In the genomic region with DNA sequence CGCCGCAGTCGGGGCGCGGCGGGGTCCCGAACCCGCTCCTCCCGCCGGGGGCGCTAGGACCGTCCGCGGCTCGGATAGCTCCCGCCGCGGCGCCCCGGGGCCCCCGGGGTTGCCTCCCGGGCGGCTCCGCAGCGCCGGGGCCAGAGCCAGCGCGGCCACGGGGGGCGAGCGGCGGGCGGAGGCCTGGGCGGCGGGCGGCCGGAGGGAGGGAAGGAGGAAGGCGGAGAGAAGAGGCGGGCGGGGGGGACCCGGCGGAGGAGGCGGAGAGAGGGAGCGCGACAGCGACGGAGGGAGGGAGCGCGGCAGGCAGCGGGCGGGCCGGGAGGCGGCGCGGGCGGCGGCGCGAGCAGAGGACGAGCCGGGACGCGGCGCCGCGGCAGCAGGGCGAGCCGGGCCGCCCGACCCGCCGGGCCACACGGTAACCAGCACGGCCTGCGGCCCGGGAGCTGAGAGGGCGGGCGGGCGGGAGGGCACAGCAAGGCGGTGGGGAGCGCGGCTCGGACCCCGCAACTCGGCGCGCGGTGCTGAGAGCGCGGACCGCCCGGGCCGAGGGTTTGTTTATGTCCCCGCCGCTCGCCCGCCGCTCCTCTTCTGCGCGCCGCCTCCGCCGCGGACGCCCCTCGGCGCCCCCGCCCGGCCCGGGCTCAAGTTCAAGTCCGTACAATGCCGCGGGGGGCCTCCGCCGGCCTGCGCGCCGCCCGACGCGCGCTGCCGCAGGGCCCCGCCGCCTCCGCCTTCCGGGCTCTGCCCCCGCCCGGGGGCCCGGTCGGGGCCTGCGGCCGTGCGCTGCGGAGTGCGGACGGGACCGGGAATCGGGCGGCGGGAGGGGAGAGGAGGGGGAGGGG, we compare ENCODE assay signal across 8 mouse cellular contexts. TPM values are rescaled to one million over a fixed set of nuclear protein-coding genes. Genes with fewer than 3 reads are reported as not detected.
DNase-seq lines count a peak whose midpoint lies in the region; ATAC-seq and TF ChIP-seq lines count a peak whose summit lies in the region.

No protein-coding gene starts in this region.

- H3K4me1 ChIP-seq in CH12.LX (ENCODE audit: control insufficient read depth in 1 of 2, insufficient read depth in 2 of 2): peaks cover 21 to 51% of the 10 kb centered on the region in 2 experiments
- H3K4me1 ChIP-seq in embryonic facial prominence, embryonic 15.5 days: peaks cover 45% of the 10 kb centered on the region
- H3K4me1 ChIP-seq in heart, postnatal 0 days (ENCODE audit: control insufficient read depth, insufficient read depth): peaks cover 35% of the 10 kb centered on the region

- H3K9ac ChIP-seq in CH12.LX (ENCODE audit: insufficient read depth, low read depth): peak overlapping the region; percentile 88
- peak overlapping the region; percentile 85 for H3K9ac ChIP-seq in embryonic facial prominence, embryonic 15.5 days
- H3K9ac ChIP-seq in heart, postnatal 0 days (replicated peaks; ENCODE audit: low read depth, low read length): peak overlapping the region; percentile 95

- no peak for TF ChIP-seq POLR2A in CH12.LX (IDR thresholded peaks at IDR 0.05; ENCODE audit: low read depth, low read length)

- H3K27me3 ChIP-seq in CH12.LX (replicated peaks): peaks cover 8% of the 10 kb centered on the region
- no peaks in the 10 kb centered on the region for H3K27me3 ChIP-seq in embryonic facial prominence, embryonic 15.5 days
- H3K27me3 ChIP-seq in heart, postnatal 0 days (ENCODE audit: control insufficient read depth, insufficient read depth, low read length): no peaks in the 10 kb centered on the region

- ATAC-seq in embryonic facial prominence, embryonic 15.5 days (ENCODE audit: insufficient number of reproducible peaks, low FRiP score, low TSS enrichment, low read depth): peak; percentile 68
- peak; percentile 55 for ATAC-seq in heart, postnatal 0 days (ENCODE audit: insufficient read depth, low read depth)
- ATAC-seq in monocyte, adult 5-6 weeks (replicated peaks; ENCODE audit: insufficient number of reproducible peaks, low FRiP score, low TSS enrichment, poor library complexity, severe bottlenecking): no peak

- no peak overlapping the region; the same call in 1 of the 2 replicates for H3K27ac ChIP-seq in CH12.LX (ENCODE audit: insufficient read depth, low read depth)
- H3K27ac ChIP-seq in embryonic facial prominence, embryonic 15.5 days (replicated peaks): peak overlapping the region; percentile 94
- H3K27ac ChIP-seq in heart, postnatal 0 days (ENCODE audit: low read depth): peak overlapping the region; percentile 96

- TF ChIP-seq EP300 in CH12.LX (IDR thresholded peaks at IDR 0.05; ENCODE audit: low read length): no peak
- TF ChIP-seq EP300 in heart, postnatal 0 days (IDR thresholded peaks at IDR 0.05; ENCODE audit: low read depth): no peak

- no peaks in the 10 kb centered on the region; the same call in 1 of the 2 replicates for H3K79me2 ChIP-seq in CH12.LX (replicated peaks; ENCODE audit: control insufficient read depth, extremely low read depth, insufficient read depth, poor library complexity, severe bottlenecking)

- peaks cover 0 to 15% of the 10 kb centered on the region in 2 experiments for H3K36me3 ChIP-seq in CH12.LX (replicated peaks in 1 of 2; ENCODE audit: control insufficient read depth in 1 of 2, insufficient read depth in 1 of 2, low read length in 1 of 2)
- H3K36me3 ChIP-seq in embryonic facial prominence, embryonic 15.5 days: no peaks in the 10 kb centered on the region
- H3K36me3 ChIP-seq in heart, postnatal 0 days (replicated peaks; ENCODE audit: control insufficient read depth, insufficient read depth, low read length): no peaks in the 10 kb centered on the region

- H3K9me3 ChIP-seq in CH12.LX (replicated peaks; ENCODE audit: low read length): no peaks in the 10 kb centered on the region
- no peaks in the 10 kb centered on the region for H3K9me3 ChIP-seq in embryonic facial prominence, embryonic 15.5 days (replicated peaks)
- H3K9me3 ChIP-seq in heart, postnatal 0 days (replicated peaks; ENCODE audit: control insufficient read depth, low read length): no peaks in the 10 kb centered on the region

- peak overlapping the region; percentile 46; the same call in 1 of the 2 replicates for H3K4me2 ChIP-seq in CH12.LX (ENCODE audit: insufficient read depth, low read depth, poor library complexity, severe bottlenecking)
- H3K4me2 ChIP-seq in embryonic facial prominence, embryonic 15.5 days (replicated peaks): peak overlapping the region; percentile 73
- H3K4me2 ChIP-seq in heart, postnatal 0 days (ENCODE audit: low read depth, low read length): peak overlapping the region; percentile 88

- no peak for TF ChIP-seq RAD21 in CH12.LX (IDR thresholded peaks at IDR 0.05; ENCODE audit: low read depth, low read length)

- in situ Hi-C loops in CH12.LX (cut with MboI; ENCODE audit: low pct_ligation_motif_present, low pct_unique_long_range_greater_than_20kb, low sequenced_read_pairs): no loop called here

- no peak for DNase-seq in CH12.LX (ENCODE audit: extremely low read depth)
- peak; percentile 89 to 92 for DNase-seq in adrenal gland, postnatal 36 days
- peak; percentile 61 for DNase-seq in heart, postnatal 0 days (ENCODE audit: low spot score)
- peak; percentile 83 to 93 for DNase-seq in kidney, postnatal 25 days
- DNase-seq in lung, postnatal 10 days: peak; percentile 86
- peak; percentile 59 for DNase-seq in retina, postnatal 7 days (ENCODE audit: low read depth, low spot score)

- peak overlapping the region; percentile 42 to 81 (median 70) for H3K4me3 ChIP-seq in CH12.LX (replicated peaks in 1 of 3; ENCODE audit: low read depth in 2 of 3, low read length in 2 of 3, poor library complexity in 1 of 3)
- H3K4me3 ChIP-seq in embryonic facial prominence, embryonic 15.5 days (replicated peaks): peak overlapping the region; percentile 71
- H3K4me3 ChIP-seq in heart, postnatal 0 days (ENCODE audit: low read depth, low read length): peak overlapping the region; percentile 97

- no peak for TF ChIP-seq CTCF in CH12.LX (conservative IDR thresholded peaks at IDR 0.05 in 1 of 2, IDR thresholded peaks at IDR 0.05 in 1 of 2; ENCODE audit: low read depth in 2 of 2, low read length in 2 of 2)
- TF ChIP-seq CTCF in heart, postnatal 0 days (IDR thresholded peaks at IDR 0.05; ENCODE audit: low read depth): no peak

- WGBS in embryonic facial prominence, embryonic 15.5 days: 0% methylated on average over 71 of the region's 141 CpGs
- under 1% methylated on average over 40 of the region's 141 CpGs for WGBS in heart, postnatal 0 days

- dilution Hi-C loops in CH12.LX (cut with MboI; ENCODE audit: extremely low pct_ligation_motif_present, extremely low pct_unique_long_range_greater_than_20kb, low sequenced_read_pairs): no loop called here

TF ChIP-seq in CH12.LX, 34 proteins besides CTCF, POLR2A, EP300 and RAD21:
- TF ChIP-seq UBTF (IDR thresholded peaks at IDR 0.05; ENCODE audit: low read depth, low read length) (peak; percentile 9; the same call in 1 of the 2 replicates), MYC (IDR thresholded peaks at IDR 0.05; ENCODE audit: low read depth, low read length) (no peak)

RNA-seq across cellular contexts. Expression of a gene that starts 1.1 kb away (rescaled TPM):
- total RNA-seq in CH12.LX (2012; rRNA removed): 21.2 and 23.4 TPM in 2 replicates
- total RNA-seq in CH12.LX (2014; rRNA removed): 15.4 and 15.5 TPM in 2 replicates
- 61.5 TPM in 2 replicates for polyA plus RNA-seq in CH12.LX (2012; ENCODE audit: insufficient read length, low read depth)
- total RNA-seq in adrenal gland, postnatal 36 days (2021): 10 to 100 TPM; 51.6 to 52.4 TPM
- 114 and 135 TPM in 2 replicates for polyA plus RNA-seq in embryonic facial prominence, embryonic 15.5 days (2015; fragmentation: Nextera tagmentation; extraction: Ambion mirVana)
- 31.7 and 32.8 TPM in 2 replicates for total RNA-seq in heart, postnatal 0 days (2014; rRNA removed; ENCODE audit: low replicate concordance)
- 71.5 and 76.0 TPM in 2 replicates for polyA plus RNA-seq in heart, postnatal 0 days (2015; fragmentation: Nextera tagmentation; extraction: Ambion mirVana)
- 13.2 to 31.5 TPM (median 18.2 TPM) in 3 replicates for total RNA-seq in monocyte, adult 5-6 weeks (2017)
